Mouse (Mus musculus): ENCODE results near the gene Kremen1.

The Kremen1 gene

DNA sequence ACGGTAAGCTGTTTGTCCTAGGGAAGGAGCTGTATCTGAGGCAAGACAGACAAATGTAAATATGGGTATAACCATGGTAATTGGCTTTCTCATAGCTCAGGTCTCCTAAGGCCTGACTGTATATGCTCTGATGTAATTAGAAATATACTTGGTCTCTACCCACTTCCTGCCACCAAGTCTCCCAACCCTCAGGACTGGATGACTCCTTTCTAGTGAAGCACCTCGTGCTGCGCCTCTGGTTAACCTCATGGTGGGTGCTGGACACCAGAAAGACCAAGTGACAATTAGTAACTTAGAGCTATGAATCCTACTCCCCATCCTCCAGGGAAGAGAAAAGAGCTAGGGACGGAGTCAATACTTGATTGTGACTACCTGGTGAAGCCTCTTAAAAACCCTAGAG is 42.0 kb downstream of the Kremen1 start:
- in situ Hi-C loops (cut with MboI, MseI), result no loop called here

DNA sequence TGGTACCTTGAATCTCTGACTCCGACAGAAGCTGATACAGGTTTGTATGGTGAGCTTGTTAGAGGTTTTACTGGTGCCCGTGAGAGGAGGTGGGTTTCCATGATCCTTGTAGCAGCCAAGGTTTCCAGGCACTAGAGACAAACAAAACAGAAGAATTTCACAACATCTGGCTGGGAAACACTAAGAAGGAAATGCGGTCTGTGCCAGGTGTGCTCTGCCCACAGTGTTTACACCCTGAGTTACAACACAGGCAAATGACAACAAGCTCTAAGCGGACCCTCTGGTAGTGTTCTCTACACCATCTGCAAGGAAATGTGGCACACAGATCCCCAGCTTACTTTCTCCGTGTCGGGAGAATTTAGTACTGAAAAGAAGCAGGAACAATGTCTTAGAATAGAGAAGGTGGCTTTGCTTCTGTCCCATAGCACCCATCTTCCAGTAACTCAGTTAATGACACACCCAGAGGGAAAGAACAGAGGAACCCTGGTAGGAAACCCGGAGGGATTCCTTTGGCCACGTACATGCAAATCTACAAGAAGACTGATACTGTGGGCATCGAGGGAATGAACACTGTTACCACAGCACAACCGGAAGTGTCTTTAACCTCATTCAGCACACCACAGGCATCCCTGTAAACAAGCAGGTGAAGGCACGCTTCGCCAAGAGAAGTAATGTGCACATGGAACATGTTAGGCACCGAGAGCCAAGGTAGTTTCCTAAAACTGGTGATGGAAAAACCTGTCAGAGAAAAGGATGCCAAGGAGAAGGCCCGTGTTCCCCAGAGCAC is 45.8 kb downstream of the Kremen1 start:
- in situ Hi-C loops (cut with MboI, MseI), result no loop called here

- in situ Hi-C loops (cut with MboI, MseI), result no loop called here
These were observed 46.8 kb downstream of the Kremen1 start for GRCm38 (mm10) chr11:5214483-5215040.

DNA sequence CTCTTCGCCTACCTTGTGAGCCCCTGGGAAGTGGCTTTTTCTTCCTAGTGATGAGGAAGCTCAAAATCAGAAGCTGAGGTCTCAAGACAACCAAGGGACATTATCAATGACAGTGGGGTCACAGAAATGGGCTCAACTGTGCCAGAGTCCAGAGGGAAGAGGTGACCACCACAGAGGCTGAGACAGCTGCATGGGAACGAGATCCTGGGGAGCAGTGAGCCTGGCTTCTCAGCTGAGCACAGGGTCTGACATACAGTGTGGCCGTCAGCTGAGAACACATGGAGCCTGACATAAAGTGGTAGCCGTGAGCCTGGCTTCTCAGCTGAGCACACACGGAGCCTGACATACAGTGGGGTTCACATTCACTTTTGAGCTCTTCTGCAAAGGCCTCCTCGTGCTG is 58.3 kb downstream of the Kremen1 start:
- in situ Hi-C loops (cut with MboI, MseI), result no loop called here

- in situ Hi-C loops (cut with MboI, MseI), result no loop called here
These were observed 59.3 kb downstream of the Kremen1 start for GRCm38 (mm10) chr11:5201799-5202680.

- in situ Hi-C loops (cut with MboI, MseI), result no loop called here
These were observed 61.5 kb downstream of the Kremen1 start for GRCm38 (mm10) chr11:5199879-5200278.

GRCm38 (mm10) chr11:5197068-5197467 is 64.3 kb downstream of the Kremen1 start:
- in situ Hi-C loops (cut with MboI, MseI), result no loop called here

GRCm38 (mm10) chr11:5196583-5196982 is 64.8 kb downstream of the Kremen1 start:
- in situ Hi-C loops (cut with MboI, MseI), result no loop called here

DNA sequence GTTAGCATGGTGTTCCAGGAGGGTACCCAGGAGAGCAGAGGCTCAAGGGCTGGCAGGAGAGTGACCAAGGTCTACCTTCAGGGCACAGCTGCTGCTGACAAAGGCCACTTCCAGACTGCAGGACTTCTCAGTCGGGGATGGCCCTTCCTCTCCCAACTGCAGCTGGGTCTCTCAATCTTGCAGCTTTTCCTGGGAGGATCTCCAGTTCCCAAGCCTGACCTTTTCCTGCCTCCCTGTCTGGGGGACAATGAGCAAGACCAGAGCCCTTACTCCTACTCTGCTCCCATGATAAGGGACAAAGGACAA is 67.8 kb downstream of the Kremen1 start:
- in situ Hi-C loops (cut with MboI, MseI), result no loop called here

GRCm38 (mm10) chr11:5192840-5193575 is 68.3 kb downstream of the Kremen1 start:
- in situ Hi-C loops (cut with MboI, MseI), result no loop called here

GRCm38 (mm10) chr11:5192084-5192516 is 69.3 kb downstream of the Kremen1 start:
- in situ Hi-C loops (cut with MboI, MseI), result no loop called here

DNA sequence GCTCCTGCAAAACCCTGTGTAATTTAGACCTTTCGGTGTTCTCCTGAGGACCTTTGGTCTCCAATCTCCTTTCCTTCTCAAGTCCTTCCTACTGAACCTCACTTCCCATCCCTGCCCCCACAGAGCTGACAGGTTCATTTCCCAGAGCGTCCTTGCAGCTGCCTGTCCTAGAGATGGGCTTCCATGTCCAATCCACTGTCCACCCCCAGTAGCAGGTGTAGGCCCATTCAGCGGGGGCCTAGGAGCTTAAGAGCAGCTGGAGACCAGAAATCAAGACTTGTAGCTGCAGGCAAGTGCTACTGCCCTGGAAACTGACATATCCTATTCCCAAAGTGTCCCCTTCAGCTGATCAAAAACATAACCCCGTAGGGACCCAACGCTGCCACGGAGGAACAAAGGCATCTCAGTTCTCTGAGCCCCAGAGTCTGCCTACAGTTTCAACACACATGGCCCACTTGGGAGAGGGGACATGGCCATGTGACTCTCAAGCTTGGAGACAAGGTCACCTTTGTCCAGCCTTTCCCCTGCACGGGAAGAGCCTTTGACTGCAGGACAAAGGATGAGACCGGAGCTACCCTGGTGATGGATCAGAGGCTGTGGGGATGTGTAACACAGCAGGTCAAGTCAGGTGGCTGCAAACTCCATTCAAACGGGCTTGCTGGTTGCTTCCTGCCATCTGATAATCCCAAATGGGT is 72.0 kb downstream of the Kremen1 start:
- in situ Hi-C loops (cut with MboI, MseI), result loop anchor here (10.0 kb wide), 1 partner anchor 285 kb away; no protein-coding TSS in a partner anchor

GRCm38 (mm10) chr11:5188170-5188569 is 73.2 kb downstream of the Kremen1 start:
- in situ Hi-C loops (cut with MboI, MseI), result loop anchor here (10.0 kb wide), 1 partner anchor 287 kb away; no protein-coding TSS in a partner anchor

GRCm38 (mm10) chr11:5184832-5185231 is 76.5 kb downstream of the Kremen1 start:
- in situ Hi-C loops (cut with MboI, MseI), result loop anchor here (5.0 to 10.0 kb wide), 3 partner anchors 68 to 290 kb away; no protein-coding TSS in a partner anchor

DNA sequence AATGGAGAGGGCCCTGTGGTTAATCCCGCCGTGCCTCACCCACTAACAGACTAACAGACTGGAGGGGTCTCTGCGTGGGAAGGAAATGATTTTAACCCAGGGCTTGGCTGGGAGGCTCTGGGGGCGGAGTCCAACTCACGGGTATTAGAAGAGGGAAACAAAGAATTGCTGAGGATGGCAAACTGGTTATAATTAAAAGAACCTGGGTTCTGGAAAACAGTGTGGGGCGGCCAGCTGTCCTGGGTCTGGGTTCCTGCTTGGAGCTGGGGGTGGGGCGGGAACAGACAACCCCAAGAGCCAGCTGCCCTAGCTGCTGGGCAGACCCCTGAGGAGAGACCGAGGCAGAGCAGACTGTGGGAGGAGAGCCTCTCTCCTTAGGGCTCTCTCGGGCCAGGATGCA is 77.1 kb downstream of the Kremen1 start:
- in situ Hi-C loops (cut with MboI, MseI), result loop anchor here (5.0 to 10.0 kb wide), 3 partner anchors 67 to 291 kb away; no protein-coding TSS in a partner anchor

GRCm38 (mm10) chr11:5182870-5183269 is 78.5 kb downstream of the Kremen1 start:
- in situ Hi-C loops (cut with MboI, MseI), result loop anchor here (5.0 to 10.0 kb wide), 3 partner anchors 66 to 292 kb away; no protein-coding TSS in a partner anchor

GRCm38 (mm10) chr11:5181850-5182404 is 79.4 kb downstream of the Kremen1 start:
- in situ Hi-C loops (cut with MboI, MseI), result loop anchor here (5.0 to 10.0 kb wide), 3 partner anchors 65 to 293 kb away; no protein-coding TSS in a partner anchor

- in situ Hi-C loops (cut with MboI, MseI), result no loop called here
These were observed 82.0 kb downstream of the Kremen1 start for GRCm38 (mm10) chr11:5179391-5179790.

DNA sequence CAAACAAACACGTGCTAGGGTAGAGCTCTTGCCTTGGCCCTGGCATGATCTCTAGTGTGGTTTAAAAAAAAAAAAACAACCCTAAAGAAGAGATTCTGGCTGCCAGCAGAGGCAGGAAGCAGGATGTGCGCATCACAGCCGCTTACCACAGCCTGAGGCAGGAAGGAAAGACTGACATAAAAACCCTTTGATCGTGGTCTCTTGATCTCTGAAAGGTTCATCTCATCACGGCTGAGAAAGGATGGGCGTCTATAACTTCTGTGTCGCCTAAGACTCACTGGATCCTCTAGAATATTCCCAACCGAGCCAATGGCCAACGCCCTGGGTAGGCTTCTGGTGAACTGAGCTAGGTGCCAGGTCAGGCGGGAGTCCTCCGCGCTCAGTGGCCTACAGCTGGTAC is 84.2 kb downstream of the Kremen1 start:
- in situ Hi-C loops (cut with MboI, MseI), result no loop called here

DNA sequence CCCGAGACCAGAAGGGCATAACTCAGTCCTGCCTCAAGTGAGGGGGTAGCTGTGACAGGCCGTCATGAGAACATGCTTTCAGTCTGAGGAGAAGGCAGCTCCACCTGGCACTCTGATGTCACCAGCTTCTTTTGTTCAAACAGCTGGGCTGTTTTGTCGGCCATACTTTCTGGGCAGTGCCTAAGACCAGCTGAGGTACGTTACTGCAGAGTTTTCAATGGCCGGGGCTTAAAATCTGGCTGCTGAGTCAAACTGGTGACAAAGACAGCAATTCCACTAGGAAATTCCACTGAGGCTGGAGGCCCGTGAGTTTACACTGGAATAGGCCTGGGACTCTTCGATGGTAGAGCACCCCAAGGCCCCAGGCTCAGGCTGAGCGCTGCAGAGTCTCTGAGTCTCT is 84.7 kb downstream of the Kremen1 start:
- in situ Hi-C loops (cut with MboI, MseI), result no loop called here
